Mouse (Mus musculus) liver, postnatal 0 days (tissue): ENCODE results near the gene Scarf1.

Experiments used
- CTCF ChIP-seq: sonication (generic); IDR thresholded peaks from 2 replicates; pipeline ENCODE4 v1.5.1; 2016; ENCODE audit warnings: antibody characterized with exemption, low read depth
- EP300 ChIP-seq: IDR thresholded peaks from 2 replicates; pipeline ENCODE4 v1.6.1; 2016; ENCODE audit warnings: antibody characterized with exemption, low read depth, mild to moderate bottlenecking

DNA sequence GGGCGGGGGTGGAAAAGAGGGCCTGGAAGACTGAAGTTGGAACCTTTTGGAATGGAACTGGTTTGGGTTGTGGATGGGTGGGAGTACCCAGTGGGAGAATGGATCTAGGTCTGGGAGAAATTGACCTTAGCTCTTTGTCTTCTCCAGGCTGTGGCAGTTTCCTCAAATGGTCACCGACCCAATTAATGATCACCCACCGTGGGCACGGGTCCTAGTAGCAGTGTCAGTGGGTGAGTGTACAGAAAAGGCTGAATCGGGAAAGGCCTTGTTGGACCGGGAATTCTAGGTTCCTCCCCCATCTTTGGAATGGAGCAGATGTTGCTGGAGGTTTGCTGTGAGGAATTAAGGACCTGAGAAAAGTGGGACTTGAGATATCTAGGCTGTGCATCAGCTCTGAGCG, 44.9 kb upstream of the Scarf1 start:
- TF ChIP-seq CTCF (no peak), EP300 (no peak)
